In the genomic region with DNA sequence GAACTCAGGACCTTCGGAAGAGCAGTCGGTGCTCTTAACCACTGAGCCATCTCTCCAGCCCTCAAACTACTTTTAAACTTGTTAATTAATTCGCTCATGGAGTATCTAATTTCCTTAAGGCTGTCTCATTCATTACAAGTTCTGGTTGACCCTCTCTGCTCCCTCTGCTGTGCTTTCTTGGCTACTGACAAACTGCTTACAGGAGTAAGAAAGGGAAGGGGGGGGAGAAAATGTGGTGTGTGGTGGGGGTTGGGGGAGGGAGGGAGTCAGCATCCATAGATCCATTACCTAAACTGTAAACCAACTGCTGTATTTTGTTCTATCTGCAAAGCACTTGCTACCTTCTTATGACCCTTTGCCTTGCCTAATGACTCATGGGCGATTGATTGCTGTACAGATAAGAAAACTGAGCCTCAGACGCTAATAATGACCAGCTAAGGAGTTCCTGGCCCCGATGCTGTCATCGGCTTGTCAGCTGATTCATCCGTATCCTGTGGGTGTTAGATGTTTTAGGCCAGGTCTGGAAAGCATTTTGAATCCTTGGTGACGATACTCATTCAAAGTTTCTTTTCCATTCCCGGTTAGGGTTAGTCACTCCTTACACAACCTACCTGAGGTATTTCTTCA, we compare ENCODE assay signal across 10 mouse cellular contexts. TPM values are rescaled to one million over a fixed set of nuclear protein-coding genes. Genes with fewer than 3 reads are reported as not detected.
DNase-seq lines count a peak whose midpoint lies in the region; ATAC-seq and TF ChIP-seq lines count a peak whose summit lies in the region.
"Had no signal": no experiment of that assay in that cellular context is flagged by ENCODE, and none has a peak within 500 bp of the region (broad histone marks: within the 10 kb centered on the region; RNA-seq: fewer than 3 reads in every experiment).

No protein-coding gene starts in this region.

- H3K9me3 ChIP-seq in forebrain, embryonic 13.5 days (replicated peaks) = no peaks in the 10 kb centered on the region
- no peaks in the 10 kb centered on the region for H3K9me3 ChIP-seq in forebrain, embryonic 11.5 days (ENCODE audit: control insufficient read depth, low read length)
- no peaks in the 10 kb centered on the region for H3K9me3 ChIP-seq in kidney, embryonic 15.5 days (replicated peaks)
- no peaks in the 10 kb centered on the region for H3K9me3 ChIP-seq in ES-Bruce4 (replicated peaks; ENCODE audit: control insufficient read depth, insufficient read depth, low read length, poor library complexity, severe bottlenecking)
- no peaks in the 10 kb centered on the region for H3K9me3 ChIP-seq in liver, embryonic 13.5 days (replicated peaks)
- no peaks in the 10 kb centered on the region for H3K9me3 ChIP-seq in midbrain, postnatal 0 days (ENCODE audit: low read length)
- H3K9me3 ChIP-seq: midbrain, embryonic 12.5 days had no signal

- H3K4me3 ChIP-seq in forebrain, embryonic 13.5 days = no peak overlapping the region
- H3K4me3 ChIP-seq in forebrain, embryonic 11.5 days (ENCODE audit: low read depth, low read length) = no peak overlapping the region
- no peak overlapping the region for H3K4me3 ChIP-seq in kidney, embryonic 15.5 days (replicated peaks)
- H3K4me3 ChIP-seq in ES-Bruce4 (ENCODE audit: low read depth, low read length) = no peak overlapping the region
- no peak overlapping the region for H3K4me3 ChIP-seq in liver, embryonic 13.5 days (replicated peaks)
- no peak overlapping the region for H3K4me3 ChIP-seq in midbrain, postnatal 0 days (ENCODE audit: low read depth, low read length)
- H3K4me3 ChIP-seq: midbrain, embryonic 12.5 days had no signal

- H3K4me1 ChIP-seq in forebrain, embryonic 13.5 days = peaks cover 23% of the 10 kb centered on the region
- peaks cover 4% of the 10 kb centered on the region; the same call in 1 of the 2 replicates for H3K4me1 ChIP-seq in forebrain, embryonic 11.5 days (replicated peaks; ENCODE audit: control insufficient read depth, insufficient read depth, low read length)
- H3K4me1 ChIP-seq in kidney, embryonic 15.5 days = peaks cover 40% of the 10 kb centered on the region
- peaks cover 2% of the 10 kb centered on the region for H3K4me1 ChIP-seq in ES-Bruce4 (ENCODE audit: control insufficient read depth, insufficient read depth, low read length)
- peaks cover 36% of the 10 kb centered on the region for H3K4me1 ChIP-seq in liver, embryonic 13.5 days (replicated peaks)
- peaks cover 3% of the 10 kb centered on the region; the same call in 1 of the 2 replicates for H3K4me1 ChIP-seq in midbrain, postnatal 0 days (ENCODE audit: insufficient read depth, low read length)

- no peak for DNase-seq in forebrain, embryonic 11.5 days (ENCODE audit: low spot score)
- DNase-seq in kidney, adult 8-10 months = no peak
- no peak for DNase-seq in liver, embryonic 13.5 days
- DNase-seq in T-cell, adult 2 months (ENCODE audit: low spot score) = no peak
- DNase-seq in midbrain, postnatal 0 days (ENCODE audit: low spot score) = no peak

- H3K27me3 ChIP-seq in forebrain, embryonic 13.5 days = no peaks in the 10 kb centered on the region
- no peaks in the 10 kb centered on the region for H3K27me3 ChIP-seq in forebrain, embryonic 11.5 days (ENCODE audit: control insufficient read depth, insufficient read depth, low read length)
- 0 out of 2 replicates have a peak, but pooled peaks cover 4% of the 10 kb centered on the region for H3K27me3 ChIP-seq in kidney, embryonic 15.5 days
- no peaks in the 10 kb centered on the region for H3K27me3 ChIP-seq in ES-Bruce4 (ENCODE audit: control insufficient read depth, insufficient read depth, low read length, poor library complexity, severe bottlenecking)
- H3K27me3 ChIP-seq in liver, embryonic 13.5 days = 0 out of 2 replicates have a peak, but pooled peaks cover 4% of the 10 kb centered on the region
- H3K27me3 ChIP-seq in midbrain, postnatal 0 days (ENCODE audit: insufficient read depth, low read length) = no peaks in the 10 kb centered on the region

- no peak overlapping the region for H3K9ac ChIP-seq in forebrain, embryonic 13.5 days
- H3K9ac ChIP-seq in forebrain, embryonic 11.5 days (ENCODE audit: low read length) = no peak overlapping the region
- H3K9ac ChIP-seq in kidney, embryonic 15.5 days = no peak overlapping the region
- H3K9ac ChIP-seq in ES-Bruce4 (ENCODE audit: low read depth, poor library complexity, severe bottlenecking) = peak overlapping the region; percentile 95; the same call in 1 of the 2 replicates
- peak overlapping the region; percentile 100; the same call in 1 of the 2 replicates for H3K9ac ChIP-seq in liver, embryonic 13.5 days
- H3K9ac ChIP-seq in midbrain, postnatal 0 days (replicated peaks; ENCODE audit: low read length, poor library complexity, severe bottlenecking) = no peak overlapping the region

- WGBS in forebrain, embryonic 13.5 days = 69% methylated on average over 10 of the region's 10 CpGs
- WGBS in forebrain, embryonic 11.5 days = 67% methylated on average over 10 of the region's 10 CpGs
- WGBS in kidney, embryonic 15.5 days = 33% methylated on average over 10 of the region's 10 CpGs
- WGBS in liver, embryonic 13.5 days (ENCODE audit: insufficient replicate concordance) = 50% methylated on average over 10 of the region's 10 CpGs
- 69% methylated on average over 10 of the region's 10 CpGs for WGBS in midbrain, postnatal 0 days

- 0 out of 2 replicates have a peak overlapping the region, but pooled peaks have one; percentile 77 for H3K4me2 ChIP-seq in forebrain, embryonic 13.5 days
- no peak overlapping the region for H3K4me2 ChIP-seq in forebrain, embryonic 11.5 days (ENCODE audit: low read depth, low read length, severe bottlenecking)
- H3K4me2 ChIP-seq in kidney, embryonic 15.5 days = peak overlapping the region; percentile 81; the same call in 1 of the 2 replicates
- peak overlapping the region; percentile 92 for H3K4me2 ChIP-seq in liver, embryonic 13.5 days
- H3K4me2 ChIP-seq in midbrain, postnatal 0 days (ENCODE audit: low read depth, low read length, poor library complexity, severe bottlenecking) = no peak overlapping the region

- H3K36me3 ChIP-seq in forebrain, embryonic 13.5 days (ENCODE audit: poor library complexity, severe bottlenecking) = no peaks in the 10 kb centered on the region
- H3K36me3 ChIP-seq in forebrain, embryonic 11.5 days (ENCODE audit: control insufficient read depth, insufficient read depth, low read length) = no peaks in the 10 kb centered on the region
- no peaks in the 10 kb centered on the region for H3K36me3 ChIP-seq in kidney, embryonic 15.5 days
- H3K36me3 ChIP-seq in ES-Bruce4 (ENCODE audit: control insufficient read depth, insufficient read depth, low read length, poor library complexity, severe bottlenecking) = no peaks in the 10 kb centered on the region
- H3K36me3 ChIP-seq in liver, embryonic 13.5 days = 0 out of 2 replicates have a peak, but pooled peaks cover 2% of the 10 kb centered on the region
- H3K36me3 ChIP-seq in midbrain, postnatal 0 days (ENCODE audit: insufficient read depth, low read length) = 0 out of 2 replicates have a peak, but pooled peaks cover 2% of the 10 kb centered on the region
- H3K36me3 ChIP-seq: midbrain, embryonic 12.5 days had no signal

- TF ChIP-seq POLR2A in ES-Bruce4 (IDR thresholded peaks at IDR 0.05; ENCODE audit: insufficient read depth, low read length) = no peak

- TF ChIP-seq EP300 in ES-Bruce4 (IDR thresholded peaks at IDR 0.05; ENCODE audit: insufficient read depth, low read depth, low read length) = no peak

- no peak for TF ChIP-seq CTCF in ES-Bruce4 (IDR thresholded peaks at IDR 0.05; ENCODE audit: low read depth, low read length)
- no peak for TF ChIP-seq CTCF in midbrain, postnatal 0 days (IDR thresholded peaks at IDR 0.05)

- H3K27ac ChIP-seq in forebrain, embryonic 13.5 days = no peak overlapping the region
- H3K27ac ChIP-seq in forebrain, embryonic 11.5 days (ENCODE audit: low read depth, low read length) = no peak overlapping the region
- peak overlapping the region; percentile 13; the same call in 1 of the 2 replicates for H3K27ac ChIP-seq in kidney, embryonic 15.5 days
- peak overlapping the region; percentile 86 for H3K27ac ChIP-seq in ES-Bruce4 (ENCODE audit: insufficient read depth, low read length)
- no peak overlapping the region; the same call in 1 of the 2 replicates for H3K27ac ChIP-seq in liver, embryonic 13.5 days
- H3K27ac ChIP-seq in midbrain, postnatal 0 days (ENCODE audit: low read depth, low read length) = no peak overlapping the region

- ATAC-seq in forebrain, embryonic 13.5 days = no peak
- ATAC-seq in forebrain, embryonic 11.5 days (replicated peaks; ENCODE audit: low FRiP score) = no peak
- ATAC-seq in kidney, embryonic 15.5 days (replicated peaks; ENCODE audit: low FRiP score) = no peak
- ATAC-seq in liver, embryonic 13.5 days (ENCODE audit: low read depth) = no peak
- no peak for ATAC-seq in midbrain, postnatal 0 days (ENCODE audit: low FRiP score)
- ATAC-seq: forebrain, embryonic 14.5 days had no signal

RNA-seq across cellular contexts. Expression of a gene that starts 1.3 kb away (rescaled TPM):
- 13.4 and 13.9 TPM in 2 replicates for polyA plus RNA-seq in forebrain, embryonic 13.5 days (2015; fragmentation: Nextera tagmentation; extraction: Ambion mirVana)
- 14.7 and 15.2 TPM in 2 replicates for polyA plus RNA-seq in forebrain, embryonic 11.5 days (2014; fragmentation: Nextera tagmentation; extraction: Ambion mirVana)
- 8.5 and 8.8 TPM in 2 replicates for polyA plus RNA-seq in kidney, embryonic 15.5 days (2015; fragmentation: Nextera tagmentation; extraction: Ambion mirVana)
- polyA plus RNA-seq in ES-Bruce4 (2011; ENCODE audit: insufficient read depth, insufficient read length, low read depth, missing spikeins) = 33.7 and 35.6 TPM in 2 replicates
- polyA plus RNA-seq in liver, embryonic 13.5 days (2015; fragmentation: Nextera tagmentation; extraction: Ambion mirVana) = 20.5 and 23.1 TPM in 2 replicates
- total RNA-seq in midbrain, postnatal 0 days (2014; rRNA removed) = 50.0 and 51.7 TPM in 2 replicates
- polyA plus RNA-seq in midbrain, postnatal 0 days (2015; fragmentation: Nextera tagmentation; extraction: Ambion mirVana) = 36.1 and 36.7 TPM in 2 replicates

Comparison
In these comparisons a context has a peak if more than half of its experiments do, and no peak if none do; other contexts are left out.
1. H3K4me2 ChIP-seq: peak in forebrain, embryonic 13.5 days (single experiment), kidney, embryonic 15.5 days (single experiment) and liver, embryonic 13.5 days (single experiment); none in forebrain, embryonic 11.5 days (single experiment) and midbrain, postnatal 0 days (single experiment).
2. H3K27ac ChIP-seq: peak in kidney, embryonic 15.5 days (single experiment) and ES-Bruce4 (single experiment); none in forebrain, embryonic 13.5 days (single experiment), forebrain, embryonic 11.5 days (single experiment), liver, embryonic 13.5 days (single experiment) and midbrain, postnatal 0 days (single experiment).
3. H3K9ac ChIP-seq: peak in ES-Bruce4 (single experiment) and liver, embryonic 13.5 days (single experiment); none in forebrain, embryonic 13.5 days (single experiment), forebrain, embryonic 11.5 days (single experiment), kidney, embryonic 15.5 days (single experiment) and midbrain, postnatal 0 days (single experiment).